Mouse (Mus musculus) limb, embryonic 15.5 days (tissue): ENCODE measurements around the gene Gns. TPM values are rescaled to one million over a fixed set of nuclear protein-coding genes. Genes with fewer than 3 reads are reported as not detected.

Source experiments
- ATAC-seq: fragments of 200-750 bp; cut with Nextera tagmentation; 2 replicates; pipeline ENCODE4 v1.8.0; 2017; ENCODE audit warnings: low read depth, moderate TSS enrichment; ENCODE audit not compliant: insufficient number of reproducible peaks, low FRiP score, low TSS enrichment
- H3K27ac ChIP-seq: fragments of 300-500 bp; sonication (generic); 2 replicates; pipeline ENCODE4 v1.5.1; 2015; ENCODE audit warnings: moderate library complexity, mild to moderate bottlenecking, inconsistent platforms
- H3K27me3 ChIP-seq: fragments of 300-500 bp; sonication (generic); 2 replicates; pipeline ENCODE4 v1.6.1; 2015; ENCODE audit warnings: inconsistent platforms
- H3K36me3 ChIP-seq: fragments of 300-500 bp; sonication (generic); 2 replicates; pipeline ENCODE4 v1.6.1; 2015; ENCODE audit warnings: inconsistent platforms
- H3K4me1 ChIP-seq: fragments of 300-500 bp; sonication (generic); 2 replicates; pipeline ENCODE4 v1.6.1; 2015; ENCODE audit warnings: inconsistent platforms
- H3K4me2 ChIP-seq: fragments of 300-500 bp; sonication (generic); 2 replicates; pipeline ENCODE4 v1.6.1; 2015; ENCODE audit warnings: mild to moderate bottlenecking, inconsistent platforms
- H3K4me3 ChIP-seq: fragments of 300-500 bp; sonication (generic); 2 replicates; pipeline ENCODE4 v1.5.1; 2015; ENCODE audit warnings: mild to moderate bottlenecking, inconsistent platforms
- H3K9ac ChIP-seq: fragments of 300-500 bp; sonication (generic); 2 replicates; pipeline ENCODE4 v1.6.1; 2015; ENCODE audit warnings: inconsistent platforms
- H3K9me3 ChIP-seq: fragments of 300-500 bp; sonication (generic); 2 replicates; pipeline ENCODE4 v1.6.1; 2016; ENCODE audit warnings: inconsistent platforms
- WGBS: fragments of 180-500 bp; shearing (Covaris S2); methylation state at CpG from one replicate; pipeline ENCODE4 v1.1.7; 2015; 5-methylcytosine and 5-hydroxymethylcytosine counted together
- polyA plus RNA-seq: library from polyadenylated mRNA; unstranded; fragments of >200 nt; fragmentation: Nextera tagmentation; extraction: Ambion mirVana; gene quantifications from 2 replicates; pipeline ENCODE4 v1.2.1, GENCODE M21; 2015

The Gns gene
- polyA plus RNA-seq, 1 experiment from 2014 or later: 47.6 TPM

DNA sequence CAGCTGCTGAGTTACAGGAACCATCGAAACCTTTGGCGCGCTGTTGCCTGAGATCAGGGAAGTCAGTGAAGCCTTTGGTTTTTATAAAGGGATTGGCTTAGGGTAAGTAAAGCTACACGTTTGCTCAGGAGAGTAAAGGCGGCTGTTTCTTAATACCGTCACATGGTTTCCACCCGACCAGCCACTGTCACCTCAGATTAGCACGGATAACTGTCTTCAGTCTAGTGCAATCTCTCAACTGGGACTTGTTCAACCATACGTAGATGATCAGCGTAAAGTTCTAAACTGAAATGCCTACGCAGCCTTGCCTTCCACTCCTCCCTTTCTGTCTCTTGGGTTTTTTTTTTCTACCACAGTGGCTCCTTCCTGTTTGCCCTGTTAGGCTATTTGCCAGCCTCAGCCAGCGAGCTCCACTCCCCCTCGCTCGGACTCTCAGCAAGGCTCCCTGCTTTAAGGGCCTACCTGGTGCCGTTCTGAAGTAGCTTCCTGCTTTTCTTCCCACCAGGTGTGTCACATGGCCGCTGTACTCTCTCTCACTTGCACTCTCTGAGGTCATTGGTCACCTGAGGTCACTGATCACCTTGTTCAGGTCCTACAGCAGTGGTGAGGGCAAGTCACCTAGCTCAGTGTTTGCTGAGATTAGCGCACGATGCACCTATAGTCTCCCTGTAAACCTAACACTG, 4.0 kb downstream of the Gns start:
- Histone ChIP-seq H3K9ac (no peak overlapping the region), H3K4me3 (no peak overlapping the region), H3K36me3 (peaks cover 28% of the 10 kb centered on the region), H3K9me3 (no peaks in the 10 kb centered on the region), H3K27me3 (no peaks in the 10 kb centered on the region), H3K4me2 (no peak overlapping the region), H3K27ac (no peak overlapping the region), H3K4me1 (peaks cover 28% of the 10 kb centered on the region)
- 91% methylated on average over 18 of the region's 18 CpGs for WGBS
- ATAC-seq: no peak

DNA sequence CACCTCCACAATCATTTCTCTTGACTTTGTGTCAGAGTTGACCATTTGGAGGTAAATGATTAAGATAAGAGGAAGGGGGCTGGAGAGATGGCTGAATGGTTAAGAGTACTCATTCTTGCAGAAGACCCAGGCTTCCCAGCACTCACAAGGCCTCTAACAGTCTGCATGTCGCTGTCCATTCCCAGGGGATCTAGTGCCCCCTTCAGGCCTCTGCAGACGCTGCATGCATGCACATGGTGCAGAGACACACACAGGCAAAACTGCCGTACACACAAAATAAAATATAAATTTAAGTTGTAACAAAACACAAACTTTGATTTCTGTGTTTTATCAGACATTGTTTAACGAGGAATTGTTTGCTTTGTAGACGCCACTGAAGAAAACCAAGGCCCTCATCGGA, 5.9 kb downstream of the Gns start:
- 90% methylated on average over 6 of the region's 6 CpGs for WGBS
- no peak overlapping the region for H3K4me3 ChIP-seq
- peaks cover 42% of the 10 kb centered on the region for H3K36me3 ChIP-seq
- no peaks in the 10 kb centered on the region for H3K9me3 ChIP-seq
- H3K27ac ChIP-seq: no peak overlapping the region
- H3K27me3 ChIP-seq: no peaks in the 10 kb centered on the region
- peaks cover 17% of the 10 kb centered on the region for H3K4me1 ChIP-seq
- no peak overlapping the region for H3K9ac ChIP-seq
- ATAC-seq: no peak
- no peak overlapping the region for H3K4me2 ChIP-seq

DNA sequence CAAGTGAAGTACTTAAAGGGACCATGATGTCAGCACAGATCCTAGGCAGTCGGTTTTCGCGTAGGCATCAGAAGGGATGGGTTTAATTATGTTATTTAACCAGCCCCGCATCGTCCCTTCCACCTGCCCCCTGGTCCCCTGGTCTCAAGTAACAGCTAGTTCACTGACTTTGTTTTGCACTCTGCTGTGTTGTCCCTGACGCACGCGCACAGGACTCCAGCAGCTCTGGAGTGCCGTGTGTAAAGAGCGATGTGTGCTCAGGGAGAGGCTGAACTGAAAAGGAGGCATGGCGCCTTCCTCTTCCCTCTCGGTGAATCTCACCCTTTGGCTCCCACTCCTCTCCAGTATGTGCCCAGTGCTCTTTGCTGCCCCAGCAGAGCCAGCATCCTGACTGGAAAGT, 9.1 kb downstream of the Gns start:
- no peak overlapping the region for H3K9ac ChIP-seq

DNA sequence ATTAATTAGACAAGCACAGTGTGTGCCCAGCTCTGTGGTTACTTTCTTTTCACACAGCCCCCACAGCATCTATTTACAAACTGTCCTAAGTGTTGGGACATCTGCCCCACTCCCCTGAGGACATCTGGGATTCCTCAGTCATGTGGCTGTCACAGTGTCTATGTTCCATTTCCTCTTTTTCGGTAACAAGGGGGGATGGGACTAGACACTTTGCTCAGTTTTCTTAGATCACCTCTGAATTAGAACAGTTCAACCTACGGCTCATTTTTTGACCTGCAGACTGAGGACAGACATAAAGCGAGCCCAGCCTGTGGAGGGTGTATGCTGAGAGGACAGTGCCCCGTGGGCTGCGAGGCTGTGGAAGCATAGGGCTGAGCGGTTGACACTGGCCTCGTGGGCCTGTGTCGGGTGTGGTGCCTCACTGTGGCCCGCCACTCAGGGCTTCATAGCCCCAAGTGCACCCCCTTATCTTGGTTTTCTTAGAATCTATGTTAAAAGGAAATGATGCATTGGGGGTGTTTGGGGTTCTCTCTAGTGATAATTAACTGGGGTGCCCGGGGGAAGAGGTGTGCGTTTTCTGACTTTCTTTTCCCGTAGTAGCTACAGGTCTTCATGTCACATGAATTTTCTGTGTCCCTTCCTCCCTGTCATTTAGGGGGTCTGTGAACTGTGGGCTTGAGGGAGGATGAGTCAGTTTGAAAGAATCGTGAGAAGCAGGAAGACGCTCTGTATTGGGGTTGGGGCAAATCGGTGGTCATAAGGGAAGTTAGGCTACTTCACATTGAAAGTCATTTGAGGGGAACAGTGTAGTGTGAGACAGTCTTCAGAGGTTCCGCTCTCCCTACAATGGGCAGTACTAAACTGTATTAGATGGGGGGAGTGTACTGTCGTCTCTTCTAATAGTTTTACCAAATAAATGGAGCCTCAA, 10.1 kb downstream of the Gns start:
- Histone ChIP-seq H3K27me3 (no peaks in the 10 kb centered on the region), H3K9ac (no peak overlapping the region), H3K4me3 (no peak overlapping the region), H3K36me3 (peaks cover 81% of the 10 kb centered on the region), H3K27ac (no peak overlapping the region), H3K4me1 (no peaks in the 10 kb centered on the region), H3K4me2 (no peak overlapping the region), H3K9me3 (no peaks in the 10 kb centered on the region)
- 86% methylated on average over 17 of the region's 17 CpGs for WGBS
- no peak for ATAC-seq

More for the DNA sequence above, 9.1 kb downstream of the Gns start:
- no peaks in the 10 kb centered on the region for H3K4me1 ChIP-seq
- no peak for ATAC-seq
- H3K9me3 ChIP-seq: no peaks in the 10 kb centered on the region
- no peak overlapping the region for H3K27ac ChIP-seq
- H3K4me2 ChIP-seq: no peak overlapping the region
- no peak overlapping the region for H3K4me3 ChIP-seq
- WGBS: 50% methylated on average over 12 of the region's 12 CpGs
- H3K36me3 ChIP-seq: peaks cover 72% of the 10 kb centered on the region
- H3K27me3 ChIP-seq: no peaks in the 10 kb centered on the region

DNA sequence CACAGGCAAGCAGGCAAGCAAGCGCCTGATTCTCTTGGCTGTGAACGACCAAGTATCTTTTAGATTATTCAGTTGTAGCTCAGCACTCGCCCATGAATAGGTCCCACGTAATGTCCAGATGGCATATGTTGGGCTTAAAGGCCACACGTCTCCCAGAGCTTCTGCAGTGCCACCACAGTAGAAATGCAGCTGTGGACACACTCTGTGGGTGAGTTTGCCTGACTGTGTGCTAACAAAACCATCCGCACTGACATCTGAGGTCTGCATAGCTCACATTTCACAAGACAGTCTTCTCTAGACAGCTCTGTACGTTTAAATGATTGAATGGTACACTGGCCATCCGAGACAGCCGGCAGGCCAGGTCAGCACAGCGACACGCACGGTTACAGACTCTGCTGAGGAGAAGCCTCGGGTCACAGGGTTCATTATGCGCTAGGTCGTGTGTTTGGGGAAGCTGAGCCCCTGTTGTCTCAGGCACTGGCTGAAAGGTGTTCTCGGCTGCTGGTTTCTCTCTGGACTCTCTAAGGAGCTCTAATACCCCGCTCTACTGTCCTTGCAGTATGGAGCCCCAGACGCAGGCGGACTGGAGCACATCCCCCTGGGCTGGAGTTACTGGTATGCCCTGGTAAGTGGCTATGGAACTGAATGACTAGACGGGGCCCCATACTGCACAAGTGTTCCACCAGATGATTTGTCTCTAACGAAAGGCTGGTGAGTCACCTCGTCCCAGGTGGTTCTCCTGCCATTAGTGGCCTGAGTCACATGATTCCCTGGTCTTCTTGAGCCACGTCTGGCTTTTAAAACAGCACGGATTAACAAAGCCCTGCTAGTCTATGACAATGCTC, 11.0 kb downstream of the Gns start:
- Histone ChIP-seq H3K9me3 (no peaks in the 10 kb centered on the region), H3K4me2 (no peak overlapping the region), H3K27ac (no peak overlapping the region), H3K27me3 (no peaks in the 10 kb centered on the region), H3K9ac (no peak overlapping the region), H3K36me3 (peaks cover 81% of the 10 kb centered on the region), H3K4me3 (no peak overlapping the region), H3K4me1 (no peaks in the 10 kb centered on the region)
- no peak for ATAC-seq
- WGBS: 72% methylated on average over 24 of the region's 24 CpGs

DNA sequence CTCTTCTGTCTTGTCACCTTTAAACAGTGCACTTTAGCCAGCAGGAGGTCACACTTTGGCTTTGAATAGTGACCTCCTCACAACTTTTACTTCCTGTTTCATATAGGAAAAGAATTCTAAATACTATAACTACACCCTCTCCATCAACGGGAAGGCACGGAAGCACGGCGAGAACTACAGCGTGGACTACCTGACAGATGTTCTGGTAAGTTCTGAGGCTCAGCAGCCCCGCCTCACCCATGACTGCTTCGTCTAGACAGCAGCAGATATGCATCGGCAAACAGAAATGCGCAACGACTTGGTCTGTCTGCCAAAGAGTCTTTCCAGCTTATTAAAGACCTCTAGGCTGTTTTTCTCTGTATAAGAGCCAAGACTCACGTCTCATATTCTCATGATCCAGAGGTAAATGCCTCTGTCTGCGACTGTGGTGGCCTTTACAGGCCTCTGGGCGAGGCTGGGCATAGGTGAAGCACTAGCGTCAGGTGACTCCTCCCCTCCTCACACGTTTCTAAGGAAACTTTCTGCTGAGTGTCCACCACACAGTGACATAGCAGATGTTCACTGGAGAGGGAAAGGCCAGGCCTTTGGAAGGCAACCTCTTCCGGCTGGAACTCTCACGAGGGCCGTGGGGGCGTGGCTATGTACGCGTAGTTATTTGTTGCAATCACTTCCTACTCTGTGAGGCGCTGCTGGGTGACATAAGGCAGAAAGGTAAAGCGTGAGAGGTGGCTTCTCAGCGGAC, 11.8 kb downstream of the Gns start:
- H3K27ac ChIP-seq: no peak overlapping the region
- H3K4me1 ChIP-seq: no peaks in the 10 kb centered on the region
- ATAC-seq: no peak
- WGBS: 81% methylated on average over 24 of the region's 24 CpGs
- H3K36me3 ChIP-seq: peaks cover 83% of the 10 kb centered on the region
- no peak overlapping the region for H3K4me3 ChIP-seq
- H3K27me3 ChIP-seq: no peaks in the 10 kb centered on the region
- H3K9me3 ChIP-seq: no peaks in the 10 kb centered on the region
- no peak overlapping the region for H3K4me2 ChIP-seq
- H3K9ac ChIP-seq: no peak overlapping the region

DNA sequence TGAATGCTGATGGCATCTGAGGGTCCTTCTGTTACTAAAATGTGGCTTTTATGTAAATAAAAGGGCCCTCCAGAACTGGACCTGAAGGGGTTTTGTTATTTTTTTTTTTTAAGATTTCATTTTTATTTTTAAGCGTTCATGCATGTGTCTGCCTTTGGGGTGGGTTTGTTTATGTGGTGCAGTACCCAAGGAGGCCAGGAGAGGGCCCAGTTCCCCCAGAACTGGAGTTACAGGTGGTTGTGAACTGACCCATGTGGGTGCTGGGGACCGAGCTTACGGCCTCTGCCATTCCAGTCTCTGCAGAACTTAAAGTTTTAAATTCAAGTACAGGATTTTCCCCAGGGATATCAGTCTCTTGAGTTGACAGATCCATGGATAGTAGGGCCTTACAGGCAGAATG, 14.5 kb downstream of the Gns start:
- no peak for ATAC-seq
- no peak overlapping the region for H3K4me3 ChIP-seq
- no peak overlapping the region for H3K27ac ChIP-seq
- H3K4me2 ChIP-seq: no peak overlapping the region
- no peaks in the 10 kb centered on the region for H3K4me1 ChIP-seq
- no peak overlapping the region for H3K9ac ChIP-seq
- H3K27me3 ChIP-seq: no peaks in the 10 kb centered on the region
- H3K9me3 ChIP-seq: no peaks in the 10 kb centered on the region
- 97% methylated on average over 3 of the region's 3 CpGs for WGBS
- peaks cover 88% of the 10 kb centered on the region for H3K36me3 ChIP-seq

DNA sequence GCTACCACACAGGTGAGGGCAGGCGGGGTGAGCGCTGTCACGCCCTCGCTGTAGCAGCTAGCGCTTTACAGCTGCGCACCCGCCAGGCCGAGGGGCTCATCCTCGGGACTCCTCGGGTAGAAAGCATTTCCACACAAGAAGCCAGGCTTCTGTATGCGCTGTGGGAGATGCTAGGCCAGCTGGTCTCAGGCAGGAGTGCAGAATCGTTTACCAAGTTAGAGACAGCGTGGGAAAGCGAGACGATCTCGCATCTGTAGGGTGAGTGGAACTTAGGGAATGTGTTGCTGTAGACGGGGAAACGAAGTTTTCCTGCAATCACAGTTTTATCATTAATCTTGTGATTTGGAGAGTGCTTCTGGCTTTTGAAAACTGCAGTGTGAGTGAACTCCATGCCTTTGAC, 16.4 kb downstream of the Gns start:
- Histone ChIP-seq H3K27ac (no peak overlapping the region), H3K9me3 (no peaks in the 10 kb centered on the region), H3K9ac (no peak overlapping the region), H3K4me1 (no peaks in the 10 kb centered on the region), H3K4me3 (no peak overlapping the region), H3K4me2 (no peak overlapping the region), H3K27me3 (no peaks in the 10 kb centered on the region), H3K36me3 (peaks cover 89% of the 10 kb centered on the region)
- no peak for ATAC-seq
- WGBS: 90% methylated on average over 18 of the region's 18 CpGs

DNA sequence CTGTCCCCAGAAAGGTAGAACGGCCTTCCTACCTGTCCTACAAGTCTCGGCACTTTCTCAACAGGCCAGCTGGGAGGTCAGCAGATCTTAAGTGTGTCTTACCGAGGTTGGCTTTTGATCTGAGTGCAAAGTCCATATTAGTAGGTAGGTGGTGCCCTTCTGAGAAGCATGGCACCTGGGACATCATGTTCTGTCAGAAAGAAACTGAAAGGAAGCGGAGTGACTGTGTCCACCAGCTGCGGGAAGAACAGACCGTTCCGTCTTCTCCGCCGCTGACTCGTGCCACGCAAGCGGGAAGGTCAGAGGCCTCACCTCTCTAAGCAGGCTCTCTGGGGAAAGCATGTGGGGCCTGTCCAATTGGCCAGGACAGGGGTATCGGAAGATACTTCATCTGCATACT, 19.8 kb downstream of the Gns start:
- no peak overlapping the region for H3K27ac ChIP-seq
- no peaks in the 10 kb centered on the region for H3K4me1 ChIP-seq
- 89% methylated on average over 13 of the region's 13 CpGs for WGBS
- no peaks in the 10 kb centered on the region for H3K27me3 ChIP-seq
- H3K4me2 ChIP-seq: no peak overlapping the region
- no peaks in the 10 kb centered on the region for H3K9me3 ChIP-seq
- H3K9ac ChIP-seq: no peak overlapping the region
- H3K36me3 ChIP-seq: peaks cover 88% of the 10 kb centered on the region
- no peak overlapping the region for H3K4me3 ChIP-seq
- no peak for ATAC-seq

DNA sequence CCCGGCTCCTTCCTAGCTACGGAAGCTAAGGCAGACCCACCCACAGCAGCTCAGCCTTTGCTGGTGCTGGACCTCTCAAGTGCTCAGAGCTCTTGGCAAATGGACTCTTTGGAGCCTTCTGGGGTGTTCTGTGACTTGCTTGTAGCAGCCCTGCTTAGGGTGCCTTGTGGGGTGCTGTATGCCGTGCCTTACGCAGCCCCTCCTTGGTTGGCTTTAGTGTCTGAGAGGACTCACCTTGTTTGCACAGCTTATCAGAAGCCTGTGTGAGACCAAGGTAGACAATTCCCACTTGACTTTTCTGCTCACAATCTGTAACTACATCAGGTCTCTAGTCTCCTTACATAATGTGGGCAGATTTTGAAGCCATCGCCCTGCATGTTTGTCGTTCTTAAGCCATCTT, 20.8 kb downstream of the Gns start:
- no peaks in the 10 kb centered on the region for H3K4me1 ChIP-seq
- H3K4me2 ChIP-seq: no peak overlapping the region
- no peak overlapping the region for H3K9ac ChIP-seq
- WGBS: 94% methylated on average over 6 of the region's 6 CpGs
- H3K27me3 ChIP-seq: no peaks in the 10 kb centered on the region
- H3K9me3 ChIP-seq: no peaks in the 10 kb centered on the region
- H3K4me3 ChIP-seq: no peak overlapping the region
- peaks cover 88% of the 10 kb centered on the region for H3K36me3 ChIP-seq
- H3K27ac ChIP-seq: no peak overlapping the region
- no peak for ATAC-seq

DNA sequence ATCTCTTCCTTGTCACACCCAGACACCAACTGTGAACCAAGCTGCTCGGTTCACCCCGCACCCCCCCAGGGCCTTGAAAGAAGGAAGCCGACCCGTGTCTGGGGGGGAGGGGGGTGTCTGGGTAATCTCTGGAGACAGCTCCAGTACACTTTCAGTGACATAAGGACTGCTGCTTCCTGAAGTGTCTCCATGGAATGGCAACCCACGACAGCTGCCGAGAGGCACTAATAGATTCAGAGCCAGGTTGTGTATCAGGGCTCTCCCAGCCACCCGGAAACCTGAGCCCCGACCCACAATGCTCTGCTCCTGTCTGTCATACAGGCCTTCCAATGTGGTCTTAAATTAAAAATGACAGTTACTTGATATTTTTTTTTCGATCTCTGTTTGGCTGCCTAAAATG, 21.5 kb downstream of the Gns start:
- no peak overlapping the region for H3K4me3 ChIP-seq
- H3K4me1 ChIP-seq: no peaks in the 10 kb centered on the region
- H3K27me3 ChIP-seq: no peaks in the 10 kb centered on the region
- 49% methylated on average over 9 of the region's 9 CpGs for WGBS
- peaks cover 88% of the 10 kb centered on the region for H3K36me3 ChIP-seq
- peak; percentile 60; the same call in 1 of the 2 replicates for ATAC-seq
- H3K9ac ChIP-seq: no peak overlapping the region
- H3K9me3 ChIP-seq: no peaks in the 10 kb centered on the region
- H3K27ac ChIP-seq: no peak overlapping the region
- H3K4me2 ChIP-seq: no peak overlapping the region
